Mouse (Mus musculus) ES-E14 (cell line): ENCODE data around the gene Tbxas1.

ENCODE experiments used
- CHD2 ChIP-seq: IDR thresholded peaks from 2 replicates; pipeline ENCODE4 v1.6.1; 2014; ENCODE audit warnings: mild to moderate bottlenecking, low read depth, low read length, inconsistent platforms
- HCFC1 ChIP-seq: IDR thresholded peaks from 2 replicates; pipeline ENCODE4 v1.6.1; 2012; ENCODE audit warnings: low read length, inconsistent platforms, borderline replicate concordance; ENCODE audit not compliant: insufficient read depth
- ZC3H11A ChIP-seq: IDR thresholded peaks from 2 replicates; pipeline ENCODE4 v1.6.1; 2012; ENCODE audit warnings: low read depth, mild to moderate bottlenecking, inconsistent platforms, low read length, borderline replicate concordance

DNA sequence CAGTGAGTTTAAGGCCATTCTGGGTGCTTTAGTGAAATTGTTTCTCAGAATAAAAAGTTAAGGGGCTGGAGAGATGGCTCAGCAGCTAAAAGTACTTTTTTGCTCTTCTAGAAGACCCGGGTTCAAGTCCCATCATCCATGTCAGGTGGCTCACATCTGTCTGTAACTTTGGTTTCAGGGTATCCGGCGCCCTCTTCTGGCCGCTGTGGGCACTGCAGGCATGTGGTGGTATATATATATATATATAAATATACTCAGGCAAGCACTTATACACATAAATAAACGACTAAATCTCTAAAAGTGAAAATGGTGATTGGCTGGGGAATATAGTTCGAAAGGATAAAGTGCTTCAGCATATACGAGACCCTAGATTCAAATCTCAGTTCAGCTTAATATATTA, 143.6 kb downstream of the Tbxas1 start:
- TF ChIP-seq ZC3H11A (peak; percentile 66; the same call in 1 of the 2 replicates), CHD2 (no peak), HCFC1 (no peak)
